Mouse (Mus musculus): ENCODE measurements at regions not wholly inside any gene's neighbourhood (a gene's known extent, or its start where the extent isn't known, plus 50 kb on each side); places are given as distances from the start of the nearest gene placed in this dataset.

DNA sequence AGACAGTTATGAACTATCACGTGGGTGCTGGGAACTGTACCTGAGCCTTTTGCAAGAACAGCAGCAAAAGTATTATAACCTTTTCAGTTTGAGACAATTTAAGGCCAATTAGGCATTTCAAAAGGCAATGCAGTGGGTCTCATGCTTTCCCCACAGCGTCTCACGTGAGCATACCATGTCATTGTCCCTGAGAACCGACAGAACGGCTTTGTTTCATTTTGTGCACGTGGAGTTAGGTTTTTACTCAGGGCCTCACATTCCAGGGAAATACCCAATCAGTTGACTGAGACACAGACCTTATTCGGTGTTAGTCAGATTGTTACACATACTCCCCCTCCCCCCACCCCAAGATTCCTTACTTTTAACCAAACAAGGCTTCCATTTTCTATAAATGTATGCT lies 86.0 kb upstream of the Ptch1 start:
- no peak for TF ChIP-seq CTCF (IDR thresholded peaks at IDR 0.05; ENCODE audit: borderline replicate concordance, insufficient read depth, low read depth, low read length)
- TF ChIP-seq POLR2A (IDR thresholded peaks at IDR 0.05; ENCODE audit: borderline replicate concordance, insufficient read depth, low read length) = no peak
